Mouse (Mus musculus) lung, adult 2 months (tissue): ENCODE data around the gene Rgs11.

Experiments used
- CTCF ChIP-seq: fragments of 200-500 bp; IDR thresholded peaks from 2 replicates; pipeline ENCODE4 v1.5.1; 2011; ENCODE audit warnings: mild to moderate bottlenecking, low read length, control low read depth; ENCODE audit not compliant: insufficient read depth
- POLR2A ChIP-seq: fragments of 200-500 bp; IDR thresholded peaks from 2 replicates; pipeline ENCODE4 v1.6.1; 2011; ENCODE audit warnings: low read depth, mild to moderate bottlenecking, control low read depth, low read length, borderline replicate concordance; ENCODE audit errors: extremely low read depth

DNA sequence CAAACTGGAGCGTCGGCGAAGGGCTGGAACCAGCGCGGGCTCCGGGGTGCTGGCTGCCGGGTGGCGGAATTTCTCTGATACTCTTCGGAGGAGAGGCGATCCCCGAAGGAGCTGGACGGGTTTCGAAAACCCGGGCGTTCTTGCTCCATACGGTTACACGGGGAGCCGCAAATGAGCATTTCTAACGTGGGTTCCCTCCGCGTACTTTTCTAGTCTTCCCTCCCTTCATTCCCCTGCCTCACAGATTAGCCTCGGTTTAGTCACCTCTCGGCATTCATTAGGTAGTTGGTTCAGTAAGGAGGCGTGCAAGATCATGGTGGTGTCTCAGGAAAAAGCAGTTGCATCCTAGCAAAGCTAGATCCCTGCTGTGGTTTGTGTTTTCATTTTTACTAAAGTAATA, 50.6 kb downstream of the Rgs11 start:
- no peak for TF ChIP-seq CTCF
- no peak for TF ChIP-seq POLR2A
